Mouse (Mus musculus) forebrain, embryonic 12.5 days (tissue): Measurements from ENCODE around the gene Ide. TPM values are rescaled to one million over a fixed set of nuclear protein-coding genes. Genes with fewer than 3 reads are reported as not detected.

Source experiments
- ATAC-seq: fragments of 200-750 bp; cut with Nextera tagmentation; 2 replicates; pipeline ENCODE4 v1.8.0; 2017; ENCODE audit warnings: moderate TSS enrichment; ENCODE audit not compliant: low FRiP score
- H3K27ac ChIP-seq: fragments of 300-500 bp; sonication (generic); 2 replicates; pipeline ENCODE4 v1.5.1; 2016; ENCODE audit warnings: mild to moderate bottlenecking
- H3K27me3 ChIP-seq: fragments of 300-500 bp; sonication (generic); 2 replicates; pipeline ENCODE4 v1.6.1; 2016; ENCODE audit warnings: mild to moderate bottlenecking
- H3K36me3 ChIP-seq: fragments of 300-500 bp; sonication (generic); replicated peaks from 2 replicates; pipeline ENCODE4 v1.6.1; 2016; ENCODE audit warnings: mild to moderate bottlenecking
- H3K4me1 ChIP-seq: fragments of 300-500 bp; sonication (generic); 2 replicates; pipeline ENCODE4 v1.6.1; 2016
- H3K4me2 ChIP-seq: fragments of 300-500 bp; sonication (generic); 2 replicates; pipeline ENCODE4 v1.6.1; 2016; ENCODE audit warnings: mild to moderate bottlenecking, moderate library complexity
- H3K4me3 ChIP-seq: fragments of 300-500 bp; sonication (generic); replicated peaks from 2 replicates; pipeline ENCODE4 v1.5.1; 2016; ENCODE audit warnings: mild to moderate bottlenecking
- H3K9ac ChIP-seq: fragments of 300-500 bp; sonication (generic); 2 replicates; pipeline ENCODE4 v1.6.1; 2016; ENCODE audit warnings: mild to moderate bottlenecking
- H3K9me3 ChIP-seq: fragments of 300-500 bp; sonication (generic); 2 replicates; pipeline ENCODE4 v1.6.1; 2016
- WGBS: fragments of 180-500 bp; shearing (Covaris S2); methylation state at CpG from one replicate; pipeline ENCODE4 v1.1.7; 2016; 5-methylcytosine and 5-hydroxymethylcytosine counted together
- polyA plus RNA-seq: library from polyadenylated mRNA; unstranded; fragments of >200 nt; fragmentation: Nextera tagmentation; extraction: Ambion mirVana; gene quantifications from 2 replicates; pipeline ENCODE4 v1.2.1, GENCODE M21; 2016

Gene Ide
- polyA plus RNA-seq, 1 experiment from 2014 or later = 53.1 TPM

DNA sequence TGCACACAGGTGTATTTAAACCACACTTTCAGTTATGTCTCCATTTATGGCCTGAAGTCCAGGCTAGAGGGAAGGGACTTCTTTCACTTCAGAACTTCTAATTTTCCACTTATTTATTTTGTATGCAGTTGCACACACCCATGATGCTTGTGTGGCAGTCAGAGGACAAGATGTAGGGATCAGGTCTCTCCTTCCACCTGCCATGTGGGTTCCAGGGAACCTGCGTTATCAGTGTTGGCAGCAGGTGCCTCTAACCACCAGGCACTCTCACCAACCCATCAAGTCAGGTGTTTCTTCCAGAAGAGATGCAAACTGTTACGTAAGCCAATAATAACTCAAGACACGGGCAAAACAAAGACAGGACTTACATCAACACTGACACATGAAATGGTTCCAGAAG, 35.9 kb downstream of the Ide start:
- 93% methylated on average over 3 of the region's 3 CpGs for WGBS

DNA sequence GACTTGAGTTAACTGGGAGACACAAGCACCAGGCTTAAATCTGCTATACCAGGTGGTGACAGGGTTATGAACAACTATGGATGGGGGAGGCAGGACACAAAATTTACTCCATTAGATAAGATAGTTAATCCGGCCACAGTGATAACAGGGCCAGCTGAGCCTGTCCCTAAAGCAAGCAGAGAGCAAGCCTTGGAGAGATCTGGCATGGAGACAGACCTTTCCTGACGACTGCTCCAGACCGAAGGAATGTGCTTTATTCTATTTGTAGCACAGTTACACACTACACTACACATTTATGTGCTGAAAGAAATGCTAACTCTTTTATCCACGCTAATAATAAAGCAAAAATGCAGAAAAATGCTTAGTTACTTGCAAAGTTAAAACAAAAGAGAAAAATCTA, 46.0 kb downstream of the Ide start:
- Histone ChIP-seq H3K9me3 (no peaks in the 10 kb centered on the region), H3K4me1 (no peaks in the 10 kb centered on the region), H3K4me2 (no peak overlapping the region), H3K9ac (no peak overlapping the region), H3K27me3 (no peaks in the 10 kb centered on the region), H3K4me3 (no peak overlapping the region), H3K36me3 (peaks cover 6% of the 10 kb centered on the region; the same call in 1 of the 2 replicates), H3K27ac (no peak overlapping the region)
- no peak for ATAC-seq
- 84% methylated on average over 4 of the region's 4 CpGs for WGBS

More for the DNA sequence above, 35.9 kb downstream of the Ide start:
- no peak overlapping the region for H3K9ac ChIP-seq
- 0 out of 2 replicates have a peak, but pooled peaks cover 6% of the 10 kb centered on the region for H3K36me3 ChIP-seq
- no peak overlapping the region for H3K27ac ChIP-seq
- H3K4me2 ChIP-seq = no peak overlapping the region
- no peak overlapping the region for H3K4me3 ChIP-seq
- no peak for ATAC-seq
- H3K27me3 ChIP-seq = no peaks in the 10 kb centered on the region
- no peaks in the 10 kb centered on the region for H3K9me3 ChIP-seq
- peaks cover 4% of the 10 kb centered on the region; the same call in 1 of the 2 replicates for H3K4me1 ChIP-seq

DNA sequence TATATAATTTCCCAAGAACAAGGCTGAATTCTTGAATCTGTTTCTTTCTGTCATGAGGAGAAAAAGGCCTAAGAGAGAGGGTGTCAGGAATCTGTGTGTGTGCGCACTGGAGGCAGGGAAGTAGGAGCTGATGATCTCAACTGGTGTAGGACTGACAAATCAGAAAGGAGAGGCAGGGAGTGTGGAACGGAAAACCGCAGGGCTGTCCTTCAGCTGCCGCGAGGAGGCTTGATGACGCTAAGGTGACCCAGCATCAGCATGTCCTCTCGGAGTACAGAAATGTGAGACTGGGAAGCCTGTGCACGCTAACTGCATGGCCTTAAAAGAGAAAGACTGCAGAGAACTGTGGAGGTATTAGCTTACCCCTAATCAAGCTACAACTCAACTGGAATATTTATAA, 46.7 kb downstream of the Ide start:
- no peak overlapping the region for H3K4me2 ChIP-seq
- H3K27ac ChIP-seq = no peak overlapping the region
- no peak for ATAC-seq
- WGBS = 93% methylated on average over 8 of the region's 8 CpGs
- no peaks in the 10 kb centered on the region for H3K4me1 ChIP-seq
- no peak overlapping the region for H3K9ac ChIP-seq
- H3K4me3 ChIP-seq = no peak overlapping the region
- no peaks in the 10 kb centered on the region for H3K9me3 ChIP-seq
- H3K36me3 ChIP-seq = peaks cover 8% of the 10 kb centered on the region; the same call in 1 of the 2 replicates
- H3K27me3 ChIP-seq = no peaks in the 10 kb centered on the region

DNA sequence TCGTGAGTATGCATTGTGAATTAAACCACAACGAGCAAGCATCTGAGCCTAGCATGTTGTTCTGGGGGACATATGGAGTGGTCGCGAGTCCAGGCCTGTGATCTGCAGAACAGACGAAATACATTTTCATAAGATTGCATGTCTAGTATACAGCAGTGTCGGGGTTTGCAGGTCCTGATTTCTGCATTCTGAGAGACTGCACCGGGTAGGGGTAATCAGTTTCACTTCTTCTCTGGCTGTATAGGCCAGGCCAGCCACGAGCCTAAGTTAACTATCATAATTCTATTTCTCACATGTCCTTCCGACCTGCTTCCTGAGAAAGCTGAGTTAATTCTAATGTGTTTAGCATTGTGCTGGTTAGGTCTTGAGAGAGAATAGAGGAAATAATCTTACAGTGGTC, 52.9 kb downstream of the Ide start:
- WGBS = 91% methylated on average over 9 of the region's 9 CpGs
- Histone ChIP-seq H3K27ac (no peak overlapping the region), H3K27me3 (no peaks in the 10 kb centered on the region), H3K4me3 (no peak overlapping the region), H3K9me3 (no peaks in the 10 kb centered on the region), H3K4me1 (no peaks in the 10 kb centered on the region), H3K9ac (no peak overlapping the region), H3K4me2 (no peak overlapping the region), H3K36me3 (peaks cover 31% of the 10 kb centered on the region)
- ATAC-seq = no peak

DNA sequence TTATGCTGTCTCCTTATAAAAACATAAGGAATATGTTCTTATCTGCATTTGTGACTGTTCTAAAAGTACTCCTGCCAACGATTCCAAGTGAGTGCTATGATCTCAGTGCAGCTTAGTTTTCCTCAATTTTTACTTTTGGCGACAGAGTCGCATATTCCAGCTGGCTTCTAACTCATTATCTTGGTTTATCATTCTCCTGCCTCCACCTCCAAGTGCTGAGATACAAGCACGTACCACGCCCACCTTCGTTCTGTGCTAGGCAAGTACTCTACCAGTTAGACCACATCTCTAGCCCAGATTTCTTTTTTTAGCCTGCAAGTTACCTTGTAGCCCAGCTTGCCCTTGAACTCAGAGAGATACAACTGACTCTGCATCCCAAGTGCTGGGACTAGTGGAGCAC, 54.5 kb downstream of the Ide start:
- H3K9ac ChIP-seq = no peak overlapping the region
- no peaks in the 10 kb centered on the region for H3K27me3 ChIP-seq
- H3K4me1 ChIP-seq = no peaks in the 10 kb centered on the region
- H3K36me3 ChIP-seq = peaks cover 44% of the 10 kb centered on the region
- H3K9me3 ChIP-seq = no peaks in the 10 kb centered on the region
- ATAC-seq = no peak
- no peak overlapping the region for H3K27ac ChIP-seq
- 92% methylated on average over 6 of the region's 6 CpGs for WGBS
- H3K4me3 ChIP-seq = no peak overlapping the region
- no peak overlapping the region for H3K4me2 ChIP-seq

DNA sequence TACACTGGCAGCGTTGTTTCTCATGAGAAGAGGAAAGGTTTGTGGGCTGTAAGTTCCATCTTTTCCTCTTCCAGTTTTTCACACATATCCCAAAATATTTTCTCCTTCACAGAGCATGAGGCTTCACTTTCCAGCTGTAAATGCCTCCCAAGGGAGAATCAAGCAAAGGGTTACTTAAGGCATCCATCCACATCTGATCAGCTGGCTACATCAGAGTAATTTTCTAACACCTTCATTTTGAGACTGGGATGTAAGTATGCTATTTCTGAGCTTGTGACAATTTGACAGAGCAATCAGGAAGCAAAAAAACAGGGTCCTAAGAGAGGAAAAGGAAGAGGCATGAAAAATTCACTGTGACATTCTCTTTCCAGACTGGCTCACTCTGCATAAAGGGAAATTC, 55.9 kb downstream of the Ide start:
- Histone ChIP-seq H3K4me2 (no peak overlapping the region), H3K4me1 (no peaks in the 10 kb centered on the region), H3K27ac (no peak overlapping the region), H3K27me3 (no peaks in the 10 kb centered on the region), H3K36me3 (peaks cover 56% of the 10 kb centered on the region), H3K4me3 (no peak overlapping the region), H3K9me3 (no peaks in the 10 kb centered on the region), H3K9ac (no peak overlapping the region)
- WGBS = 96% methylated on average over 1 of the region's 1 CpGs
- no peak for ATAC-seq

DNA sequence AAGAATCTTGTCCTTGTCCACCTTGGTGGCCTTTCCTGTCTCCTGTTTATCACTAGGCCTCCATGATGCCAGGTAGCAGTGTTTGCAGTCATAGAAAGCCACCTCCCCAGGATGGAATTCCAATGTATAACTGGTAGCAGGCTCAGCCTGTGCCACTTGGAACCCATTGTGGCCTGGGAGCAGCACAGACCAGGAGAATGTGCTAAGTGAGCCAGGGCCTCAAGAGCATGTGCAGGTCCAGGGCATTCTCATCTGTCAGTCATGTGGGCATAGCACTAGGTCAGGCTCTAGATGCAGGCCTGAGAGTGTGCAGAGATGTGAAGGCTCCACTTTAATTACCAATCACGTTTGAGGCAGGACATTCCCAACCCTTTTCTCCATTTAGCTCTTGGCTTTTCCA, 58.5 kb downstream of the Ide start:
- H3K4me3 ChIP-seq = no peak overlapping the region
- no peak overlapping the region for H3K27ac ChIP-seq
- WGBS = 80% methylated on average over 1 of the region's 1 CpGs
- no peak overlapping the region for H3K4me2 ChIP-seq
- ATAC-seq = no peak
- no peaks in the 10 kb centered on the region for H3K27me3 ChIP-seq
- peaks cover 58% of the 10 kb centered on the region for H3K36me3 ChIP-seq
- H3K9ac ChIP-seq = no peak overlapping the region
- H3K4me1 ChIP-seq = no peaks in the 10 kb centered on the region
- H3K9me3 ChIP-seq = no peaks in the 10 kb centered on the region

DNA sequence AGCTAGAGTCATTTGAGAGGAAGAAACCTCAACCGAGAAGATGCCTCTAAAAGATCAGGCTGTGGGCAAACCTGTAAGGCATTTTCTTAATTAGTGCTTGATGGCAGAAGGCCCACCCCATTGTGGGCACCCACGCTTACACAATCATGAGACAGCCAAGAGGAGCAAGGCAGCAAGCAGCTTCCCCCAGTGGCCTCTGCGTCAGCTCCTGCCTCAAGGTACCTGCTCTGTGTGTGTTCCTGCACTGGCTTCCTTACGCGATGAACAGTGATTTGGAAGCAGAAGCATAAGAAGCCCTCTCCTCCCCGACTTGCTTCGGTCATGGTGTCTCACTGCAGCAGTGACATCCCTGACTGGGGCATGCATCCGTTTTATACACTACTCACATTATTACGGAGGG, 62.1 kb downstream of the Ide start:
- H3K9me3 ChIP-seq = no peaks in the 10 kb centered on the region
- H3K36me3 ChIP-seq = peaks cover 38% of the 10 kb centered on the region
- 93% methylated on average over 9 of the region's 9 CpGs for WGBS
- no peaks in the 10 kb centered on the region for H3K27me3 ChIP-seq
- no peak overlapping the region for H3K4me2 ChIP-seq
- no peak overlapping the region for H3K4me3 ChIP-seq
- ATAC-seq = no peak
- H3K9ac ChIP-seq = no peak overlapping the region
- no peaks in the 10 kb centered on the region for H3K4me1 ChIP-seq
- H3K27ac ChIP-seq = no peak overlapping the region

DNA sequence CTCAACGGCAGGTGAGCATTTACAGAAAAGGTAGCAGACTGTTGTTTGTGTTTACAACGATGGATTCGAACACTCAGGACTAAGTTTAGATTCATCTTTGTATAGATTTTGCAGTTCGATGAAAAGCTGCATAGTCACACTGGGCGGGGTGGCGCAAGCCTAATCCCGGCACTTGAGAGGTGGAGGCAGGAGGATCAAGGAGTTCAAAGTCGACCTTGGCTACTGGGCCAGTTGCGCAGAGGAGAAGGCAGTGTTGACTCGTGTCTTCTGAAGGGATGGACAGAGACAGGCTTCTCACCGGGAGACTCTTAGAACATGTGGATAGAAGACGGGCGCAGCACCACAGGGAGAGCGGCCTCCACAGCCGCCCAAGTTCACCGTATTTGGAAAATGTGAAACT, 68.5 kb downstream of the Ide start:
- WGBS = 94% methylated on average over 16 of the region's 16 CpGs
- H3K9ac ChIP-seq = no peak overlapping the region

DNA sequence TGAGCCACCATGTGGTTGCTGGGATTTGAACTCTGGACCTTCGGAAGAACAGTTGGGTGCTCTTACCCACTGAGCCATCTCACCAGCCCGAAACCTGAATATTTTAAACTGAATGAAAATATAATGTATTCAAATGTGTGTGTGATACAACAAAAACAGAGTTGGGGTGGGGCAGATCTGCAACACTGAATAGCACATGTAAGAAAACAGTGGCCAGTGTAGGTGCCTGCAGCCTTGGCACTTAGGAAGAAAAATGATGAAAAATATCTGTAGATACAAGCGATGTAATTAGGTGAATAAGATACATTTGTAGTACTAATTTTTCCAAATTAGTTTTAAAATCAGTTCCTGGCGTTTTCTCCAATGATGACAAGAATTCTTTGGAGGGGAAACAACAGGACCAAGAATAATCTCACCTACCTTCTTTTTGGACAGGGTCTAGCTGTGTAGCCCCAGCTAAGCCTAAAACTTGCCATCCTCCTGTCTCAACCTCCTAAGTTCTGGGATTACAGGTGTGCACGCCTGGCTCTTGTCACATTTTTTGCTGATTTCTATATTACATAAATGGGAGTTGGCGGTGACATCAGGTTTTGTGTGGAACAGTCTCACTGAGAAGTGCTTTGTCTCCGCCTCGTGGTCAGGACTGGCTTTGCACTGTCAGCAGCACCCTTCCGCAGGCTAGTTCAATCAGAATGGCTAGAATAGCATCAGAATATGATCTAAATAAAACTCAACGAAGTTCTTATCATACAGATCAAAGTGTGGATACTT, 72.1 kb downstream of the Ide start:
- H3K27ac ChIP-seq = no peak overlapping the region
- peaks cover 16% of the 10 kb centered on the region for H3K36me3 ChIP-seq

More for the DNA sequence above, 68.5 kb downstream of the Ide start:
- ATAC-seq = no peak
- H3K4me3 ChIP-seq = no peak overlapping the region
- H3K9me3 ChIP-seq = no peaks in the 10 kb centered on the region
- peaks cover 6% of the 10 kb centered on the region for H3K4me1 ChIP-seq
- no peak overlapping the region for H3K4me2 ChIP-seq
- H3K27ac ChIP-seq = no peak overlapping the region
- H3K27me3 ChIP-seq = no peaks in the 10 kb centered on the region
- peaks cover 16% of the 10 kb centered on the region for H3K36me3 ChIP-seq

DNA sequence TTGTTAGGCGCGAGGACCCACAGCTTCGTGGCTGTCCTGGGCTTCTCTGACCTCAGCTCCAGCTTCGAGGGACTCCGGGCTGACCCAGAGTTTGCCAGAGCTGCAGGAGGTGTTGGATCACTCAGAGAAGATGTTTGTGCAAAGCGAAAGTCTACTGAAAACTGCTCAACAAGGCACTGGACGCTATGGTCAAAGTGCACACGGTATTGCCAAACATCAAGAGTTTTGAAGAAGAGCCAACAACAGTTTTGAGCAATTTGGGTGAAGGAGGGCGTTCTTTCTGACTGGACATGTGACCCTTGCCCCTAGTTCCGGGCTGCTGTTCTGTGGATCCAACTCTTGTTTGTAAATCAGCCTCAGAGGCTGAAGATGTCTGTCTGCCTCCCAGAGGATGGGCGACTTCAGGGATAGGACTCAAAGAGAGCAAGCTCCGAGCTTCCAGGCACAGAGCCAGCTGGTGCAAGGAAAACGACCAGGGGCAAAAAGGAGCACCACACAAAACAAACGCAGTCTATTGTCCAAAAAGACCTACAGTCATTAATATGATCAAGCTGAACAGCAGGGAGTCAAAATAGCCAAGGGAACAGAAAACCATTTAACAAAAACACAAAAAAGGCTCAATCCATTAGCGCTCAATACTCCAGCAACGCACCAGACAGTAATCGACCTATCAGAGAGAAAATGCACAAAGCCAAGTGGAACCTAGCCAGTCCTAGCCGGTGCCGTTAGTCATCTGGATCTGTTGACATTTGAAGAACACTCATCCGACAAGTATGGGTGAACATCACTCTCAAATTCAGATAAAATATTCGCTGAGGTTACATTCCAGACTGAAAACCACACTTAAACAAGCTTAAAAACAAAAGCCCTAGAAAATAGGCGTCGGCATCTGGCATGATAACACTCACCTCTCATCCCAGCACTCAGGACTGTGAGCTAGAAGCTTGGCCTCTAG, 73.4 kb downstream of the Ide start:
- ATAC-seq = peak; percentile 51; the same call in 1 of the 2 replicates
- Histone ChIP-seq H3K27ac (no peak overlapping the region), H3K4me3 (no peak overlapping the region), H3K9me3 (no peaks in the 10 kb centered on the region), H3K27me3 (no peaks in the 10 kb centered on the region), H3K9ac (no peak overlapping the region), H3K36me3 (peaks cover 11% of the 10 kb centered on the region), H3K4me2 (no peak overlapping the region), H3K4me1 (peaks cover 12% of the 10 kb centered on the region)
- WGBS = 55% methylated on average over 23 of the region's 23 CpGs

More for the DNA sequence above, 72.1 kb downstream of the Ide start:
- H3K4me1 ChIP-seq = peaks cover 12% of the 10 kb centered on the region
- no peaks in the 10 kb centered on the region for H3K27me3 ChIP-seq
- H3K4me2 ChIP-seq = no peak overlapping the region
- no peak overlapping the region for H3K9ac ChIP-seq
- no peaks in the 10 kb centered on the region for H3K9me3 ChIP-seq
- 37% methylated on average over 10 of the region's 10 CpGs for WGBS
- H3K4me3 ChIP-seq = no peak overlapping the region
- peak; percentile 75; the same call in 1 of the 2 replicates for ATAC-seq

DNA sequence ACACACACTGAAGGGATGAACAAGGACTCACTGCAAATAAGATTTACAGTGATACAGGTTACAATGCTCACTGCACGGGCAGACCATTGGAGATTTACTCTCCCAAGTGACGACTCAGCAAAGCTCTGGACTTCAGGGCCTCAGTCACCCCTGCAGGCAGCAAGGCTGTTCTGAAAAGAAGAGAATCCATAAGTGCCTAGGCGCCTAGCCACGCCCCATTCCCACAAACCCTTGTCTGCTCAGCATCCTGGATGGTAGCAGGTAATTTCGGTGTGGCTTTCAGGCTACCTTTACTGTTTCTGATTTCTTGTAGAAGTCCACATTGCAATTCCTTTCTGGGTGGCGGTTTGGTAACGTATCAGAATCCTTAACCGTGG, 74.1 kb downstream of the Ide start:
- H3K9me3 ChIP-seq = no peaks in the 10 kb centered on the region
- H3K4me2 ChIP-seq = no peak overlapping the region
- H3K4me1 ChIP-seq = peaks cover 12% of the 10 kb centered on the region
- H3K9ac ChIP-seq = no peak overlapping the region
- no peak overlapping the region for H3K4me3 ChIP-seq
- no peak overlapping the region for H3K27ac ChIP-seq
- WGBS = 69% methylated on average over 8 of the region's 8 CpGs
- peaks cover 4% of the 10 kb centered on the region for H3K36me3 ChIP-seq
- H3K27me3 ChIP-seq = no peaks in the 10 kb centered on the region
- ATAC-seq = no peak
